Mouse (Mus musculus): ENCODE results near the gene Rpl3.

GRCm38 (mm10) chr15:80035341-80035885 is 56.3 kb downstream of the Rpl3 start:
- TF ChIP-seq POLR2A (IDR thresholded peaks at IDR 0.05; ENCODE audit: borderline replicate concordance, extremely low read depth, insufficient read depth, insufficient read length, poor library complexity, severe bottlenecking), result no peak
- no peak for TF ChIP-seq CTCF (IDR thresholded peaks at IDR 0.05; ENCODE audit: borderline replicate concordance, extremely low read depth, insufficient read depth, insufficient read length)

Data from brain, embryonic 14.5 days (tissue).